Mouse (Mus musculus) cerebellum, adult 2 months (tissue): ENCODE measurements around the gene Vsnl1.

ENCODE experiments used
- CTCF ChIP-seq: fragments of 200-500 bp; IDR thresholded peaks from 2 replicates; pipeline ENCODE4 v1.5.1; 2011; ENCODE audit warnings: low read depth, mild to moderate bottlenecking, control low read depth, low read length, moderate library complexity, borderline replicate concordance; ENCODE audit not compliant: insufficient read depth
- POLR2A ChIP-seq: fragments of 200-500 bp; IDR thresholded peaks from 2 replicates; pipeline ENCODE4 v1.6.1; 2011; ENCODE audit warnings: low read length, control low read depth, borderline replicate concordance; ENCODE audit not compliant: insufficient read depth

DNA sequence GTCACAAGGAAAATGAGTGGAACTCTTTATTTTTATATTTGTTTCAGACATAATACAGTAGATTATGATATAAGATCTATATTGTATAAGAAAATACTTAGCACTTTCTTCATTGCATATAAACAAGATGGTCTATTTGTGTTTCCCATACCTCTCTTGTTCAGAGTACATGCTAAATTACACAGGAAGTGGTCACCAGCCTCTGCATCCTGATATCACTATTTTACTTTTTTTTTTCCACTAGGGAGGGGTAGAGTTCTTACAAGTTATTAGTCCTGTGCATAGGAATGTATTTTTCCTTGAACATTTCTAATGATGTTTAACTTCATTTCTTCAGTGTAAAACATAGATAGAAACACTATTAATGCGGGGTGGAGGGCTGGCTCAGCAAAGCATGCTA lies 135.6 kb downstream of the Vsnl1 start:
- TF ChIP-seq CTCF (no peak), POLR2A (no peak)
